Mouse (Mus musculus) naive thymus-derived CD4-positive, alpha-beta T cell, adult 2 months (primary cell): ENCODE results near the gene Morn4.
A peak's percentile ranks its signal among the peaks of the same experiment; 100 is the strongest.
"Not testable (repeated sequence)": the region's sequence is repeated elsewhere in the genome, so short reads cannot be mapped to it uniquely, and the experiment has no call there.

Experiments used
- DNase-seq: peaks from one replicate; pipeline ENCODE4 v3.0.0-alpha.2; 2011; ENCODE audit warnings: low read depth

The Morn4 gene

GRCm38 (mm10) chr19:42085690-42086089, 467 bp downstream of the Morn4 start:
- DNase-seq, result no peak

- not testable (repeated sequence) for DNase-seq
These were observed 4.5 kb downstream of the Morn4 start for GRCm38 (mm10) chr19:42081613-42082012.

- no peak for DNase-seq
These were observed 5.7 kb downstream of the Morn4 start for GRCm38 (mm10) chr19:42080469-42080868.

GRCm38 (mm10) chr19:42079950-42080349, 6.2 kb downstream of the Morn4 start:
- no peak for DNase-seq

GRCm38 (mm10) chr19:42079006-42079405, 7.2 kb downstream of the Morn4 start:
- DNase-seq, result no peak

- DNase-seq, result no peak
These were observed 7.6 kb downstream of the Morn4 start for GRCm38 (mm10) chr19:42078566-42078965.

GRCm38 (mm10) chr19:42075992-42076391, 10.2 kb downstream of the Morn4 start:
- DNase-seq, result no peak

GRCm38 (mm10) chr19:42075051-42075450, 11.1 kb downstream of the Morn4 start:
- no peak for DNase-seq

GRCm38 (mm10) chr19:42072802-42073201, 13.4 kb downstream of the Morn4 start:
- no peak for DNase-seq

GRCm38 (mm10) chr19:42071886-42072608, 14.1 kb downstream of the Morn4 start:
- DNase-seq, result no peak

GRCm38 (mm10) chr19:42071221-42071620, 14.9 kb downstream of the Morn4 start:
- no peak for DNase-seq

- DNase-seq, result no peak
These were observed 17.0 kb downstream of the Morn4 start for GRCm38 (mm10) chr19:42069241-42069525.

- DNase-seq, result no peak
These were observed 17.5 kb downstream of the Morn4 start for GRCm38 (mm10) chr19:42068441-42069240.

- DNase-seq, result no peak
These were observed 24.7 kb downstream of the Morn4 start for GRCm38 (mm10) chr19:42061443-42061842.

- DNase-seq, result no peak
These were observed 27.7 kb downstream of the Morn4 start for GRCm38 (mm10) chr19:42058426-42058825.

GRCm38 (mm10) chr19:42056719-42057409, 29.3 kb downstream of the Morn4 start:
- DNase-seq, result no peak

- no peak for DNase-seq
These were observed 30.3 kb downstream of the Morn4 start for GRCm38 (mm10) chr19:42055881-42056280.

GRCm38 (mm10) chr19:42054255-42054654, 31.9 kb downstream of the Morn4 start:
- no peak for DNase-seq

GRCm38 (mm10) chr19:42051948-42052347, 34.2 kb downstream of the Morn4 start, which contains the start of gene 4933411K16Rik:
TSS of gene 4933411K16Rik (plus strand) at chr19:42052248.
- no peak for DNase-seq

GRCm38 (mm10) chr19:42051351-42051750, 34.8 kb downstream of the Morn4 start:
- DNase-seq, result no peak

- DNase-seq, result no peak
These were observed 35.9 kb downstream of the Morn4 start for GRCm38 (mm10) chr19:42050251-42050650.

- DNase-seq, result peak; percentile 72
These were observed 40.7 kb downstream of the Morn4 start, which contains the start of gene Hoga1 for GRCm38 (mm10) chr19:42045269-42046102. TSS of gene Hoga1 (plus strand) at chr19:42045610.
